Mouse (Mus musculus) myocyte (in vitro differentiated cells): ENCODE results near the gene Ubr2. TPM values are rescaled to one million over a fixed set of nuclear protein-coding genes. Genes with fewer than 3 reads are reported as not detected.

Experiments used
- H3K27me3 ChIP-seq: one replicate; pipeline ENCODE4 v1.6.1; 2011; ENCODE audit not compliant: control insufficient read depth, insufficient read depth, insufficient read length
- H3K36me3 ChIP-seq: one replicate; pipeline ENCODE4 v1.6.1; 2011; ENCODE audit not compliant: control insufficient read depth, insufficient read depth
- H3K4me2 ChIP-seq: one replicate; pipeline ENCODE4 v1.6.1; 2011; ENCODE audit warnings: low read depth, control low read depth
- H3K4me3 ChIP-seq: one replicate; pipeline ENCODE4 v1.5.1; 2011; ENCODE audit warnings: mild to moderate bottlenecking, control low read depth, moderate library complexity
- H3K79me2 ChIP-seq: one replicate; pipeline ENCODE4 v1.6.1; 2011; ENCODE audit not compliant: control insufficient read depth, insufficient read depth
- H3ac ChIP-seq: one replicate; pipeline ENCODE4 v1.6.1; 2011; ENCODE audit not compliant: control insufficient read depth, insufficient read length
- CEBPB ChIP-seq: IDR thresholded peaks from 2 replicates; pipeline ENCODE4 v1.6.1; 2011; ENCODE audit warnings: mild to moderate bottlenecking, moderate library complexity; ENCODE audit not compliant: poor library complexity, insufficient read depth, severe bottlenecking
- E2F4 ChIP-seq: IDR thresholded peaks from one replicate; pipeline ENCODE4 v1.6.1; 2011; ENCODE audit warnings: mild to moderate bottlenecking, control low read depth, moderate library complexity; ENCODE audit not compliant: insufficient read depth
- MAX ChIP-seq: IDR thresholded peaks from one replicate; pipeline ENCODE4 v1.6.1; 2011; ENCODE audit warnings: low read depth, mild to moderate bottlenecking, control low read depth
- MYOD1 ChIP-seq, 3 experiments: IDR thresholded peaks; one replicate each; pipeline ENCODE4 v1.6.1; 2011; ENCODE audit warnings: control low read depth in 2 of 3, low read depth in 2 of 3, mild to moderate bottlenecking in 2 of 3, moderate library complexity in 1 of 3; ENCODE audit not compliant: insufficient read length in 2 of 3, control insufficient read depth in 1 of 3
- MYOG ChIP-seq, 3 experiments: IDR thresholded peaks; one replicate each; pipeline ENCODE4 v1.6.1; 2011; ENCODE audit warnings: control low read depth in 2 of 3, low read depth in 2 of 3, mild to moderate bottlenecking in 2 of 3; ENCODE audit not compliant: insufficient read length in 2 of 3, control insufficient read depth in 1 of 3, insufficient read depth in 1 of 3
- POLR2A ChIP-seq: IDR thresholded peaks from one replicate; pipeline ENCODE4 v1.6.1; 2011; ENCODE audit warnings: low read depth, mild to moderate bottlenecking, control low read depth, moderate library complexity; ENCODE audit not compliant: insufficient read length
- POLR2AphosphoS2 ChIP-seq: IDR thresholded peaks from one replicate; pipeline ENCODE4 v1.6.1; 2011; ENCODE audit warnings: low read depth, control low read depth; ENCODE audit not compliant: insufficient read length
- REST ChIP-seq: IDR thresholded peaks from one replicate; pipeline ENCODE4 v1.6.1; 2011; ENCODE audit warnings: mild to moderate bottlenecking, control low read depth, moderate library complexity; ENCODE audit not compliant: insufficient read depth, insufficient read length
- SRF ChIP-seq: IDR thresholded peaks from one replicate; pipeline ENCODE4 v1.6.1; 2011; ENCODE audit warnings: low read depth; ENCODE audit not compliant: control insufficient read depth, insufficient read length
- TCF12 ChIP-seq: IDR thresholded peaks from one replicate; pipeline ENCODE4 v1.6.1; 2011; ENCODE audit warnings: mild to moderate bottlenecking, control low read depth; ENCODE audit not compliant: poor library complexity, insufficient read depth, severe bottlenecking
- TCF3 ChIP-seq: IDR thresholded peaks from one replicate; pipeline ENCODE4 v1.6.1; 2011; ENCODE audit warnings: low read depth, control low read depth; ENCODE audit not compliant: insufficient read length
- USF1 ChIP-seq: IDR thresholded peaks from one replicate; pipeline ENCODE4 v1.6.1; 2011; ENCODE audit warnings: low read depth, mild to moderate bottlenecking, control low read depth, moderate library complexity
- polyA plus RNA-seq: library from polyadenylated mRNA; unstranded; fragments of >200 nt; fragmentation: generic; extraction: Trizol; gene quantifications from one replicate; pipeline ENCODE4 v1.2.1, GENCODE M21; 2012; ENCODE audit warnings: missing spikeins

The Ubr2 gene
- polyA plus RNA-seq, 1 experiment = 36.9 TPM

GRCm38 (mm10) chr17:46995621-46996020 is 14.7 kb downstream of the Ubr2 start:
- H3K36me3 ChIP-seq = peaks cover 35% of the 10 kb centered on the region
- H3K27me3 ChIP-seq = no peaks in the 10 kb centered on the region
- TF ChIP-seq MYOD1 (IDR thresholded peaks at IDR 0.05; ENCODE audit: control insufficient read depth in 1 of 3, insufficient read length in 2 of 3, low read depth in 2 of 3) (peak; percentile 16 to 75 (median 61)), SRF (no peak), MYOG (IDR thresholded peaks at IDR 0.05; ENCODE audit: control insufficient read depth in 1 of 3, insufficient read depth in 1 of 3, insufficient read length in 2 of 3, low read depth in 2 of 3) (peak in 2 of 3 experiments; percentile 58 to 68), USF1 (peak; percentile 74), POLR2A (no peak), POLR2AphosphoS2 (no peak)

GRCm38 (mm10) chr17:46994641-46995398 is 15.5 kb downstream of the Ubr2 start:
- TF ChIP-seq USF1 (no peak), CEBPB (peak; percentile 96), TCF3 (peak; percentile 71), MYOG (IDR thresholded peaks at IDR 0.05; ENCODE audit: control insufficient read depth in 1 of 3, insufficient read depth in 1 of 3, insufficient read length in 2 of 3, low read depth in 2 of 3) (peak; percentile 69 to 89 (median 85)), POLR2AphosphoS2 (peak; percentile 50), TCF12 (peak; percentile 35), MAX (peak; percentile 66), REST (no peak), SRF (peak; percentile 88), E2F4 (no peak), POLR2A (peak; percentile 53), MYOD1 (IDR thresholded peaks at IDR 0.05; ENCODE audit: control insufficient read depth in 1 of 3, insufficient read length in 2 of 3, low read depth in 2 of 3) (peak in 2 of 3 experiments; percentile 70 to 92)
- Histone ChIP-seq H3ac (no peak overlapping the region), H3K4me3 (no peak overlapping the region), H3K79me2 (peaks cover 64% of the 10 kb centered on the region), H3K36me3 (peaks cover 31% of the 10 kb centered on the region), H3K4me2 (peak overlapping the region; percentile 74), H3K27me3 (no peaks in the 10 kb centered on the region)

More at GRCm38 (mm10) chr17:46995621-46996020, 14.7 kb downstream of the Ubr2 start:
- peaks cover 69% of the 10 kb centered on the region for H3K79me2 ChIP-seq
- peak overlapping the region; percentile 74 for H3K4me2 ChIP-seq
- H3K4me3 ChIP-seq = no peak overlapping the region
- no peak overlapping the region for H3ac ChIP-seq

GRCm38 (mm10) chr17:46993625-46994024 is 16.7 kb downstream of the Ubr2 start:
- Histone ChIP-seq H3K36me3 (peaks cover 34% of the 10 kb centered on the region), H3ac (no peak overlapping the region), H3K79me2 (peaks cover 59% of the 10 kb centered on the region), H3K27me3 (no peaks in the 10 kb centered on the region), H3K4me3 (no peak overlapping the region), H3K4me2 (no peak overlapping the region)
- TF ChIP-seq MYOG (IDR thresholded peaks at IDR 0.05; ENCODE audit: control insufficient read depth in 1 of 3, insufficient read depth in 1 of 3, insufficient read length in 2 of 3, low read depth in 2 of 3) (no peak), MAX (no peak)

GRCm38 (mm10) chr17:46987631-46988030 is 22.7 kb downstream of the Ubr2 start:
- no peak overlapping the region for H3K4me2 ChIP-seq
- H3K79me2 ChIP-seq = peaks cover 9% of the 10 kb centered on the region
- H3K36me3 ChIP-seq = peaks cover 70% of the 10 kb centered on the region
- TF ChIP-seq POLR2A (no peak), POLR2AphosphoS2 (no peak), MYOD1 (IDR thresholded peaks at IDR 0.05; ENCODE audit: control insufficient read depth in 1 of 3, insufficient read length in 2 of 3, low read depth in 2 of 3) (peak in 1 of 3 experiments; percentile 10)
- no peak overlapping the region for H3K4me3 ChIP-seq
- H3ac ChIP-seq = no peak overlapping the region
- no peaks in the 10 kb centered on the region for H3K27me3 ChIP-seq

GRCm38 (mm10) chr17:46980050-46980449 is 30.3 kb downstream of the Ubr2 start:
- no peak for TF ChIP-seq POLR2A
- TF ChIP-seq MYOD1 (IDR thresholded peaks at IDR 0.05; ENCODE audit: control insufficient read depth in 1 of 3, insufficient read length in 2 of 3, low read depth in 2 of 3) = no peak
- TF ChIP-seq TCF3 = no peak
- no peak for TF ChIP-seq MAX
- no peak for TF ChIP-seq POLR2AphosphoS2
- TF ChIP-seq TCF12 = no peak
- TF ChIP-seq REST = no peak
- TF ChIP-seq SRF = no peak
- no peak for TF ChIP-seq CEBPB
- no peaks in the 10 kb centered on the region for H3K79me2 ChIP-seq
- H3K27me3 ChIP-seq = no peaks in the 10 kb centered on the region

More at GRCm38 (mm10) chr17:46980050-46980449, 30.3 kb downstream of the Ubr2 start:
- H3K4me2 ChIP-seq = no peak overlapping the region
- no peak overlapping the region for H3K4me3 ChIP-seq
- H3ac ChIP-seq = no peak overlapping the region
- peaks cover 91% of the 10 kb centered on the region for H3K36me3 ChIP-seq
